Mouse (Mus musculus): Measurements from ENCODE around the gene Agap3.

Gene Agap3

DNA sequence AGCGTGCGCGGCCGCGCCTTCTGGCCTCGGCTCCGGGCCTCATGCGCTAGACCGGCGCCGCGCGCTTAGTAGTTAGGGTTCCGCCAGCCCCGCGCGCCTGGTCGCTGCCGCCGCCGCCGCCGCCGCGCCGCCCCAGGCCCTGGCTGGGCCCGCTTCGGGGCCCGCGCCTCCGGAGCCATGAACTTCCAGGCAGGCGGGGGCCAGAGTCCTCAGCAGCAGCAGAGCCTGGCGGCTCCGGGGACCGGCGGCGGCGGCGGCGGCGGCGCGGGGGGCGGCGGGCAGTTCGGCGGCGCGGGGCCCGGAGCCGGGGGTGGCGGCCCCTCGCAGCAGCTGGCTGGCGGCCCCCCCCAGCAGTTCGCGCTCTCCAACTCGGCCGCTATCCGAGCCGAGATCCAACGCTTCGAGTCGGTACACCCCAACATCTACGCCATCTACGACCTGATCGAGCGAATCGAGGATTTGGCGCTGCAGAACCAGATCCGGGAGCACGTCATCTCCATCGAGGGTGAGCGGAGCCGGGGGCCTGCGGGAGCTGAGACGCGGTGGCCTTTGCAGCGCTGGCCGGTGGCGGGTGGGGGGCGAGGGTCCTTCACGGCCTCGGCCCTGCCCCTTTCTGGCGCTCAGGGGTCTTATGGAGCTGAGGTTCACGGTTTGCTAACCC, at the start of gene Agap3:
Agap3 (plus strand) TSS at position 148 of the 661 bp plus-strand sequence.
- DNase-seq (ENCODE audit: inconsistent ontology term): peak; percentile 37

DNA sequence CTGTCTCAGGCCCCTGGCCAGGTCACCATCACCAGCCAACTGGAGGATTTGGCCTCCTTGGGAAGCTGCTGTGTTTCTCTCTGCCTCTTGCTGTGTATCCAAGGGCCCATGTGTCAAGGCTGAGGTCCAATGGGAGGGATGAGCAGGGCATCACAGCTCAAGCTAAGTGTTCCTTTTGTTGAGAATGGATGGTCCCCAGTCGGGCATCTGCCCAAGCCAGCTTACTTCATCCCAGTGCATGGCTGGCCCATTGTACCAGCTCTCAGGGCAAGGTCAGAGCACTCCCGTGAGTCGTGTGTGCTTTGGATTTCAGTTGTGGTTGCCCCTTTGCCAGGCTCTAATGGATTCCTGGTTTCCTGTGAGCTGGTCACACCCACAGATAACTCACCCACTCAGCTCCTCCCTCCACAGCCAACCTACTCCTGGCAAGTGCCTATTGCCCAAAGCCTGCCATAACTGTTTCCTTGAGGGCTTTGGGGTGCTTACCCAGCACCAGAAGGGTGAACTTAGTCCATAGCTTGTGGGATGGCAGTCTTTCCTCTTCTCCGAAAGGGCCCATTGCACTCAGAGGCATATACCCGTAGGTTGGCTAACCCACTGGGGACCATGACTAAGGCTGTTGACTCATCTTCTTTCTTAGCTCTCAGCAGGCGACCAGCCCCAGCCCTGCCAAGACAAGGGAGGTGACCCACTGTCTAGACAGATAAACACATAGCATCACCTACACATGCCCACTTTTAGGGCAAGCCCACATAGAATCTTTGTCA, 47.2 kb upstream of the Agap3 start:
- peak; percentile 92 for DNase-seq (ENCODE audit: inconsistent ontology term)

DNA sequence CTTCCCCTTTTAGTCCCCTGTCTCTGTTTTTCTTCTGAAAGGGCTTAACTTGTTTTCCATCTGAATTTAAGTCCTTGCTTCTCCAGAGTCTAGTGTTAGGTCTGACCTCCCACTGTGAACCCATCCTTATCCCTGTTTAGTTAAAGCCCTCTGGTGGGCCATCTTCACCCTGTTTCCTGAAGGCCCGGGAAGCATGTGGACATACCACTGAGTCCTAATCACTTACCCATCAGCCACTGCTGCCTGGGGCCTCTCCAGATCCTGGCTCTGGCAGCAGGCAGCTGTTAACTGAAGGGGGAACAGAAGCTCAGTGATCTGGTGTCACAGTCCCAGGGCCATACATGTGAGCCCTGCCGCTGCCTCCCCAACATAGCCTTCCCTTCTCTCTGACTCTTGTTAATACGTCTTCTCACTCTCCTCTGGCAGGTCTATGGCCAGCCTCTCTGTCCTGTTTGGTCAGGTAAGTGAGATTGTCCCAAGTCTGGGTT, 46.5 kb upstream of the Agap3 start:
- no peak for DNase-seq (ENCODE audit: inconsistent ontology term)

DNA sequence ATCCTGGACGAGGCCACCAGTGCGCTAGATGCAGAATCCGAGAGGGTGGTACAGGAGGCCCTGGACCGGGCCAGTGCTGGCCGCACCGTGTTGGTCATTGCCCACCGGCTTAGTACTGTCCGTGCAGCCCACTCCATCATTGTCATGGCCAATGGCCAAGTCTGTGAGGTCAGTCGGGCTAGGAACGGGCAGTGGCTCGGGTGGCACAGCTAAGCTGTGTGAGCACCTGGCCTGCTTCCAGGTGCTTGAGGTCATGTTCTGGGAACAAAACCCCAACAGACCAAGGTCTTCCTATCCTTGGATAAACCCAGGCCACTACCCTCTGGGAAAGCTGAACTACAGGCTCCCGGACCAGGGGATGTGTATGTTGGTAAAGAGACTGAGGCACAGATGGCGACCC, 43.3 kb upstream of the Agap3 start:
- DNase-seq (ENCODE audit: inconsistent ontology term): no peak

DNA sequence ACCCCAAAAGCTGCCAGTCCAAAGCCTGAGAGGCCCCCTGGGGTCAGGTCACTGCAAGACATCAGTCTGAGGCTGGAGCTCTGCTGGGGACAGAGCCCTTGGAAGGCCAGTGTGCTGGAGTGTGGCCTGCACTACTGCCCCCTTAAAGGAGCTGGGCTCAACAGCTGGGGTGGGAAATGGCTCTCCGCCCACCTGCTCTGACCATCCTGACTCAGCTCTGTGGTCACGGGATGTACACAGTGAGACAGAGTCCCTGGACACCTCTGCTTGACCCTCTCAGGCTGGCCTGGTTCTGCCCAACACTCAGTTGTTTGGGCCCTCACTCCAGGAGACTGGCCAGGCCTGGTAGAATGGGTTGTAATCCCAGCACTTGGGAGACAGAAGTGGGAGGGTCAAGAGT, 42.5 kb upstream of the Agap3 start:
- no peak for DNase-seq (ENCODE audit: inconsistent ontology term)

DNA sequence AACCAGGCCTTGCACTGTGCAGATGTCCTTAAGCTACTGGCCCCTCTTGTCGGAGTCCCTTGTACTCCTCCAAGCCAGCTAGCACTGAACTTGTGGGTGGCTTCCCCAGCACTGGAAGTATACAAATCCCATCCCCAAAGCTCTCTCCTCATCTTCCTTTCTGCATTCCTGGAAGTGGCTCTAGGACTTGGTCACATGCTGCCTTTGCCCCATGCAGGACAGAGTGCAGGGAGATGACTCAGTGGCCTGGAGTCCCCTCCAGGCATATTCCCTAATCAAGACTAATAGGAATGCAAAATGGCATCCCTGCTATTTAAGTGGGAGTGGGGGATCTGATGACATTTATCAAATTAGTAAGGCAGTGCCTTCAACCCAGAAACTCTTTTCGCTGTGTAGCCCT, 39.9 kb upstream of the Agap3 start:
- DNase-seq (ENCODE audit: inconsistent ontology term): peak; percentile 82

DNA sequence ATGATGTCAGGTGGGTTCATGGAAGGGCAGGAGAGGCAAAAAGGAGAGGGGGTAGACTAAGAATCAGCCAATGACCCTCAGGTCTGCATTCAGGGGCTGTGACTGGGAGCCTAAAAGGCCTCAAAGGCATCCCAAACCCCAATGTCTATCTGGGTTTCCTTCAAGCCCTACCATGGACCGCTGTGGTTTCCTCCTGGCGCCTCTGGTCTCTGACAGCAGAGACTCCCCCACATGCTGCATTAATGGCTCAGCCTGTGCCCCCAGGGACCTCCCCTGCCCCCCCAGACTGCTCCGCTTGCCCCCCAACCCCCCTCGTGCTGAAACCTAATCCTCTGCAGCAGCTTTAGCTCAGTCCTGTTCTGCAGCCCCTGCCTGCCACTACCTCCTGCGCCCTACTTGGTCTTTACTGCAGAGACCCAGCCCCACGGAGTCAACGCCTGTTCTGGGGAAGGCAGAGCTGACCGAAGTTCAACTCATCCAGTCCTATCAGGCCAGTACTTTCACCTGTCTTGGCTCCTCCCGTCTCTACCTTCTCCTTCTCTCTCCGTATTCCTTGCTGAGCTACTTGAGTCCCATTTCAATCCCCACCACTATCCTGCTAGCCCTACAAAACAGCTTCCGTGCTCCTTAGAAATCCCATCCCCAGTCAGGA, 38.8 kb upstream of the Agap3 start, which contains the start of gene Asic3:
Asic3 (plus strand) TSS at position 351 of the 652 bp plus-strand sequence.
- no peak for DNase-seq (ENCODE audit: inconsistent ontology term)

DNA sequence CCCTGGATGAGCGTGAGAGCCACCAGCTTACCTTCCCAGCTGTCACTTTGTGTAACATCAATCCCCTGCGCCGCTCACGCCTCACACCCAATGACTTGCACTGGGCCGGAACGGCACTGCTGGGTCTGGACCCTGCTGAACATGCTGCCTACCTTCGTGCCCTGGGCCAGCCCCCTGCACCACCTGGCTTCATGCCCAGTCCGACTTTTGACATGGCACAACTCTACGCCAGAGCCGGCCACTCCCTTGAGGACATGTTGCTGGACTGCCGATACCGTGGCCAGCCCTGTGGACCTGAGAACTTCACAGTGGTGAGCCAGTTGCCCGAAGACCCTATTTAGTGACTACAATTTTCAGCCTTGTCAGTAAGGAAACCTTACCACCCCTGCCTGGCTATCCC, 38.0 kb upstream of the Agap3 start:
- no peak for DNase-seq (ENCODE audit: inconsistent ontology term)

DNA sequence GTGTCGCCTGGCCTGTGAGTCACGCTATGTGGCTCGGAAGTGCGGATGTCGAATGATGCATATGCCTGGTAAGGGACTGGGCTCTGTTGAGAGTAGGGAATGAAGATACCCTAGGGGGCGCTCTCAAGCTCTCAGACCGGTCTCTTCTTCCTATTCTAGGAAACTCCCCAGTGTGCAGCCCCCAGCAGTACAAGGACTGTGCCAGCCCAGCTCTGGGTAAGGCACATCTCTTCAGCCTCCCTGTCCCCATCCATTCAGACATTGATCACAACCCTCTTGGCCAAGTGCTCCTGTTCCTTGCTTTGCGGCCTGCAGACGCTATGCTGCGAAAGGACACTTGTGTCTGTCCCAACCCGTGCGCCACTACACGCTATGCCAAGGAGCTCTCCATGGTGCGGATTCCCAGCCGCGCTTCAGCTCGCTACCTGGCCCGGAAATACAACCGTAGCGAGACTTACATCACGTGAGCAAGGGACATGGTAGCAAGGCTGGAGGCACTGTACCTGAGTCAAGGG, 35.7 kb upstream of the Agap3 start:
- peak; percentile 64 for DNase-seq (ENCODE audit: inconsistent ontology term)

DNA sequence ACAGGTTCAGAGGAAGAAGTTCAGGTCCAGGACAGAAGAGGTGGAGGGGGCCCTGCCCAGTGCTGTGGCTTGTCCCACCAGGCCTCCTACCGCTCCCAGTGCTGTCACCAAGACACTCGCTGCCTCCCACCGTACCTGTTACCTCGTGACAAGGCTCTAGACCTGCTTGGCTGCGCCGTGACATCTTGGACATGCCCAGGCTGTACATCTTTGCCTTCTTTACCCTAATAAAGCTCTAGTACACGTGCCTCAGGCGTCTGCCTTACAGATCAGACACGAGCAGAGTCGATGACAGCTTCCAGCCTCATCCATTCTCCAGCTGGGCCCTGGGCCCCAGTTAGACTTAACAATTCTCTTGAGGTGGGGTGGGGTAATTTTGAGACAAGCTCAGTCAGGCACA, 34.4 kb upstream of the Agap3 start:
- no peak for DNase-seq (ENCODE audit: inconsistent ontology term)

DNA sequence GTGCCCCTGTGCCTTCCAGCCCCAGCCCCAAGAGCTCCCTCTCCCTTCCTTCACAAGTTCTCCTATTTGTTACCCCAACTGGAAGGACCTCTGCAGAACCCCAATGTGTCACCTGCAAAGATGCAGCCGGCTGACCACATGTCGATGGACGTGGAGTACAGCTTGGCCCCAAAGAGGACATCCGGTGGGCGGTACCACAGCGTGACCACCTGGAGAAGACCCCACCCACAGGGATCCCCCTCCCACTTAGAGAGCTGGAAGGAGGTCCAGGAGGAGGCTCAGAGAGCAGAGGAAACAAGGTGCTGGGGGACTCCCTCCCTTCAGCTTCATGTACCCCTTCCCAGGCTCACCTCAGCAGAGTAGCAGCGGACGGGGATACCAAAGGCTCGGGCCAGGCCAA, 31.6 kb upstream of the Agap3 start:
- no peak for DNase-seq (ENCODE audit: inconsistent ontology term)

DNA sequence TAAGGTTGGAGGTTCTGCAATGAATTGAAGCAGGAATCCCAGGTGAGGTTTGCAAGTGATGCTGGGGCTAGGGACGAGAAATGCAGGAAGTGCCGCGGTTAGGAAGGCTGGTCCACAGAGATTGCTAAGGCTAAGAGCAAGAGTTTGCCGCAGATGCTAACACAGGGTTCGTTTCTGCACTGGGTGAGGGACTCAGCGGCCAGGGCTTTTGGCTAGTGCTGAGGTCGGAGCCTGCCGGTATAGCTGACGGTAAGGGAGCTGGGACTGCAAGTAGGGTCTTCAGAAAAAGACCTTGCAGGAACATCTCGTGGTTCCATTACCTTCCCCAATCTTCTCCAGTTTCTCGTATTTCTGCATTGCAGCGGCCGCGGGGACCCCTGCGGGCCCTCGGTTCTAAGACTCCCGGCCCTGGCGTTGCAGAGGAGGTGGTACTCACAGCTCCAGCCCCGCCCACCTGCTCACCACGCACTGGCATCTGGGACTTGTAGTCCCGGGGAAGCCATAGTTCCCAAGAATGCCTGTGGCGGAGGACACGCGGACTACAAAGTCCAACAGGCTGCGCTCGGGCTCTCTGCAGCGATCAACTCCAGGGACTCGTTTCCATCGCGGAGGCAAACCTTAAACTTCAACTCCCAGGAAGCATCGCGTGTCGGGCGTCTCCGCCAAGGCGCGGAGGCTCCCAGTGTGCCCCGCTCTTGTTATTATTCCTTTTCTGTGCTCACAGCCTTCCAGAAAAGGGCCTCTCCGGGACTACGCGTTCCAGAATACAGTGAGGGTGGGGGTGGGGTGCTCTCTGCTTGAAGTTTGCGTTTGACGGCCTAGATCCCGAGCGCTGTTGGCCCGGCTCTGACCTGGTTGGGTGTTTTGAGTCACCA, 28.6 kb upstream of the Agap3 start, which contains the start of the genes Cdk5 and Slc4a2:
Cdk5 (minus strand) TSS at position 402 of the 875 bp plus-strand sequence.
Slc4a2 (plus strand) TSS at position 709 of the 875 bp plus-strand sequence.
- DNase-seq (ENCODE audit: inconsistent ontology term): peak; percentile 99

DNA sequence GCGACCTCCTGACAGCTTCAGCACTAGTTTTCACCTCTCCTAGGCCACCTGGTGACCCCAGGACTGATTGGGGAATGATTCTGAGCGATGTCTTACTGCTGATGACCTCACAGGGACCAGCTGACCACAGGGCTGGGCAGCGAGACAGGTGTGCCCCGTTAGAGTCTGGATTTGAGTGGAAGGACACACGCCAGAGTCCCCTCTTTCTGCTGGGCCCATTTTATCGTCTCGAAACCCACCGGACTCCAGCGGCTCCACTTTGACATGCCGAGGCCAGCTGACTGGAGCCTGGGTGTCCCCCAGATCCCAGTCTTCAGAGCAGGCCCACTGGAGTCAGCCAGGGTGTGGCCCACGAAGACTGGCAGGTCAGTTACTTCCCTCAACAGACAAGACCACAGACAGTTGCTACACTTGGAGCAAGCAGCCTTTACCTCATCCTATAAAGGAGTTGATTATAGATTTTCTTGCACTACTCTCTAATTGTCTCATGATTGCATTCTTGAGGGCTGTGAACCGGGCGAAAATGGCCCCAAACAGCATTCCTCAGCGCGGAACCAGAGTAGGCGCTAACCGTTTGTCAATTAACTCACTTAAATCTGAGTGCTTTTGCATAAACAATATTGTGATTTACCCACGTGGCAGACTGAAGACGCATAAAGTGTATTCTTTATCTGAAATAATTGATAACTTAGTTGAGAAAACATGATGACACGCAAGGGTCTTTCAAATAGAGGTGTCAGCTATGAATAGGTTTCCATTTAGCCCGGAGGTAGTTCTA, 27.8 kb upstream of the Agap3 start:
- peak; percentile 65 for DNase-seq (ENCODE audit: inconsistent ontology term)

DNA sequence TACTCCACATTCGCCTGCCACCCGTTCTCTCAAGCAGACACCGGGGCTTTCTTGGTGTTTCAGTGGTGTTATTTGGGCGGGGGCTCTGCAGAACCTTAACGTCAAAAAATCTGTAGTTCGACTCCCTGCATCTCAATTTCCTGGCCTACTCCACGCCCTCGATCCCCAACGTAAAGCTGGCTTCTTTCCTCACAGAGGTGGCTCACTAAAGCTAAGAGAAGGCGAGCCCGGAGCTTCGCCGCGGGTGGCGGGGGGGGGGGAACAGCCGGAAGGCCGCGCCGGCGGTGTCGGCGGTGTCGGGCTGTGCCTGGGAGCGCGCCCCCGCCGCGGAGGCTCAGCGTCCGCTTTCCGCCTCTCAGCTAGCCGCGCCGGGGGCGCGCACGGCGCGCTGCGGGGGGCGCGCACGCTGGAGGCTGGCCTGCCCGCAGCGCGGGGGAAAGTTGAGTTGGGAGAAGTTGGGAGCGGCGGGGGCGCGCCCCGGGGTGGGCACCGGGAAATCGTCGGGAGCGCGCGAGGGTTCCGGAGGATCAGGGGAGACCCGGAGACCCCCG, 27.0 kb upstream of the Agap3 start:
- peak; percentile 95 for DNase-seq (ENCODE audit: inconsistent ontology term)

DNA sequence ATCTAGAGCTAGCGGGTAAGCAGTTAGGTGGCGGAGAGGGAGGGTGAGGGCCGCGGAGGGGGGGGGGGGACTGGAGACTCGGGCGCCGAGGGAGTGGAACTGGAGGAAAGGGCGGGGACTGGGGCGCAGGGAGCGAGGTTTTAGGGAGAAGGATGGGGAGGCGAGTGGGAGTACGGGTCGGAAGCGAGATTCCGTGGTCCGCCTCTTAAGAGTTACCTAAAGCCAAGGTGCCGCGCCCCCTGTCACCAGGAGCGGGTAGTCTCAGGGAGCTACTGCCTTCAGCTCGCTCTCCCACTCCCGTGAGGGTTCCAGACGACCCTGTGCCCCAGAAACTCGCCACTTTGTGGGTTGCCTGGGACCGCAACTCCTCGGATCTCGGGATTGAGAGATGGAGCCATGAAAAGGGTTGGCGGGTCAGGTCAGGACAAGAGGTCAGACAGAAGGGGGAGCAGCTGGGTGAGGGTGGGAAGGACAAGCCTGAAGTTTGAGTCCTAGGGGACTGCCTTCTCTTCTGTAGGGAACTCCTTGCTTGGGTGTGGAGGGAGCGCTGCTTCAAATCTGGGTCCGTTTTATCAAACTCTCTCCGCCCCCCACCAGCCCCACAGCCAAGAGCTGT, 26.4 kb upstream of the Agap3 start:
- no peak for DNase-seq (ENCODE audit: inconsistent ontology term)

DNA sequence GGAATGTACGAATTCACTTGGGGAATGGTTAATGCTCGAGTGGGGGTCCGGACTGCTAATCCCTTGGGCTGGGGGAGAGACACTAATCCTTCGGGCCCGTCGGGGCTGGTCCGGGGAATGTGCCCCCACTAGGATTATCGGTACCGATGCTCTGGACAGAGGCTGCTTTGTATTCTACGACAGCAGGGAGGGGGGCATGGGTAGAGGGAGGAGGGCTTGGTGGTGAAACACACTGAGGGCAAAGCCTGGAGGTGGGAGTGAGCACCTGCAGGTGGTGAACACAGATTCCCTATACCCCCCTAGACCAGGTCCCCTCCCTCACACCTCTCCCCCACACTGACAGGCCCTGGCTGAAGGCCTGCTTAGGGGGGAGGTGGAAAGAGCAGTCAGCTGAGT, 25.9 kb upstream of the Agap3 start:
- peak; percentile 65 for DNase-seq (ENCODE audit: inconsistent ontology term)

DNA sequence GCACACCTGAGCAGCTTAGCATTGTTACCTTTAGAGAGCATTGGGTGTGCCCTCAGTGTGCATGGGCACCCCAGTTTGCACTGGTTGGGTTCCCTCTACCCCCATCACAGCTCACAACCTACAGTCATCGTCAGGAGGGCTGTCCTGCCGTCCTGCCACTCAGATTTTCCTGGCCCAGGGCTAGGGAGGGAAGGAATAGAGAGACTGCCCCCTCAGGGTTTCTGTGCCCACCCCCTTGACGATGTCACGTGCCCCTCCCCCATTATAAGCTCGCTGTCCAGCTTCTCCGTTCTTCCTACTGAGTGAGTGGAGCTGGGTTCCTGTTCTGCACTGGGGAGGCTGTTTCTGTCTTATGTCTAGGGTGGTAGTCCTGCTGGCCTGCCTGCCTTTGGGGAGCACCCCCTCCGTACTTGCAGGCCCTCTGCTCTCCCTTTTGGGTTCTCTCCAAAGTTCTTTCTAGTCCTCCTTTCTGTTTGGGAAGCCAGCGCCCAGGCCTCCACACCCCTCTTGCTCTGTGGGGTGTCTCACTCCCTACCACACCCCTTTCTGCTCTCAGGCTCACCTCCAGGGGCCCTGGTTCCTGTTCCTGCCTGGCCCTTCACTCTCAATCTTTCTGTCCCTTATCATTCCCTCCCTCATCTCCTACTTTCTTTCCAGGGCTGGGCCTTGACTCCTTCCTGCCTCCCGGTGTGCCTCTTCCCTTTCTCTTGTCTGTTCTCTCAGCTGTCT, 25.3 kb upstream of the Agap3 start:
- DNase-seq (ENCODE audit: inconsistent ontology term): no peak

DNA sequence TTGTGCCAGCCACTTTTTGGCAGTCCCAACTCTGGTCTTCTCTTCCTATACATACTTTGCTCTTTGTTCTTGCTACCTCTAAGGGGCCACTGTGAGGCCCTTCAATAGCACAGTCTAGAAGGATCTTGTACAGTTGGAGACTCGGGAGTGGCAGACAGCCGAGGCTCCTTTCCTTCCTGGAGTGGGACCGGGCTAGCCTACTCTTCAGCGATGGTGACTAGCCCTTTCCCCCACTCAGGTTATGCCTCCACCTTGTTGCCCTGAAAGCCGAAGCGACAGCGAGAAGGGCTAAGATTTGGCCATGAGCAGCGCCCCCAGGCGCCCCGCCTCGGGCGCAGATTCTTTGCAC, 24.7 kb upstream of the Agap3 start:
- DNase-seq (ENCODE audit: inconsistent ontology term): no peak

DNA sequence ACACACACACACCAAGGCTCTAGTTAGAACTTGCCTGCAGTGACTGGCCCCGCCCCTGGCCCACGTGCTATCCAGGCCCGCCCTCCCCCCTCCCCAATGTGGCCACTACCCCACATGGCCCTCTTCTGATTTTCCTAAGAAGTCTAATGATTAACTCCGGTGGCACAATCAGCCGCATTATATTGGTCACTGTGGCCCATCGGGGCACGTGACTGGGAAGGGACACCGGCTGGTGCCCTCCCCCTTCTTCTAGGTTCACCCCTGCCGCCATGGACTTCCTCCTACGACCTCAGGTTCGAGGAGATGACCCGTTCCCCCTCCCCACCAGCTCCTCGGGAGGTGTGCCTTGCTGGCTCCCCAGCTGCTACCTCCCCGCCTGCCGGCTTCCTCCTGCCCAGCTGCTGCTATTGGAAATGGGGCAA, 24.0 kb upstream of the Agap3 start:
- DNase-seq (ENCODE audit: inconsistent ontology term): no peak
